Mouse (Mus musculus) neural tube, embryonic 11.5 days (tissue): ENCODE measurements around the gene Prr15l. TPM values are rescaled to one million over a fixed set of nuclear protein-coding genes. Genes with fewer than 3 reads are reported as not detected.

Source experiments
- ATAC-seq: fragments of 200-750 bp; cut with Nextera tagmentation; 2 replicates; pipeline ENCODE4 v1.8.0; 2017; ENCODE audit warnings: moderate number of reproducible peaks, mild to moderate bottlenecking, moderate TSS enrichment, moderate library complexity; ENCODE audit not compliant: insufficient read depth, low FRiP score, low TSS enrichment
- DNase-seq: peaks from one replicate; pipeline ENCODE4 v3.0.0-alpha.2; 2015; ENCODE audit warnings: low spot score
- H3K27ac ChIP-seq: fragments of 300-500 bp; sonication (generic); 2 replicates; pipeline ENCODE4 v1.5.1; 2014; ENCODE audit warnings: low read depth, mild to moderate bottlenecking, low read length
- H3K27me3 ChIP-seq: fragments of 300-500 bp; sonication (generic); 2 replicates; pipeline ENCODE4 v1.6.1; 2014; ENCODE audit warnings: mild to moderate bottlenecking, low read length, mixed read lengths; ENCODE audit not compliant: control insufficient read depth, insufficient read depth
- H3K36me3 ChIP-seq: fragments of 300-500 bp; sonication (generic); 2 replicates; pipeline ENCODE4 v1.6.1; 2014; ENCODE audit warnings: mild to moderate bottlenecking, low read length, moderate library complexity, mixed read lengths; ENCODE audit not compliant: control insufficient read depth, insufficient read depth
- H3K4me1 ChIP-seq: fragments of 300-500 bp; sonication (generic); 2 replicates; pipeline ENCODE4 v1.6.1; 2014; ENCODE audit warnings: low read length, mixed read lengths; ENCODE audit not compliant: control insufficient read depth, insufficient read depth
- H3K4me2 ChIP-seq: fragments of 300-500 bp; sonication (generic); 2 replicates; pipeline ENCODE4 v1.6.1; 2014; ENCODE audit warnings: low read depth, mild to moderate bottlenecking, moderate library complexity
- H3K4me3 ChIP-seq: fragments of 300-500 bp; sonication (generic); 2 replicates; pipeline ENCODE4 v1.5.1; 2014; ENCODE audit warnings: low read depth, low read length
- H3K9ac ChIP-seq: fragments of 300-500 bp; sonication (generic); 2 replicates; pipeline ENCODE4 v1.6.1; 2014; ENCODE audit warnings: mild to moderate bottlenecking, low read length
- H3K9me3 ChIP-seq: fragments of 300-500 bp; sonication (generic); 2 replicates; pipeline ENCODE4 v1.6.1; 2016; ENCODE audit warnings: low read length; ENCODE audit not compliant: control insufficient read depth
- WGBS: fragments of 180-500 bp; shearing (Covaris S2); extraction: QIAGEN DNeasy Blood & Tissue Kit; methylation state at CpG from one replicate; pipeline ENCODE4 v1.1.7; 2014; 5-methylcytosine and 5-hydroxymethylcytosine counted together
- polyA plus RNA-seq: library from polyadenylated mRNA; unstranded; fragments of >200 nt; fragmentation: Nextera tagmentation; extraction: Ambion mirVana; gene quantifications from 2 replicates; pipeline ENCODE4 v1.2.1, GENCODE M21; 2014

The Prr15l gene
- polyA plus RNA-seq, 1 experiment from 2014 or later, result 0.78 TPM

- Histone ChIP-seq H3K9ac (no peak overlapping the region), H3K4me1 (no peaks in the 10 kb centered on the region), H3K4me3 (no peak overlapping the region), H3K27ac (no peak overlapping the region), H3K27me3 (no peaks in the 10 kb centered on the region), H3K36me3 (no peaks in the 10 kb centered on the region), H3K4me2 (no peak overlapping the region), H3K9me3 (no peaks in the 10 kb centered on the region)
- DNase-seq, result no peak
- ATAC-seq, result no peak
- WGBS, result 89% methylated on average over 6 of the region's 6 CpGs
Observed at GRCm38 (mm10) chr11:96938426-96938800, 10.5 kb downstream of the Prr15l start.

GRCm38 (mm10) chr11:96940578-96941465 lies 12.9 kb downstream of the Prr15l start:
- Histone ChIP-seq H3K27me3 (no peaks in the 10 kb centered on the region), H3K9ac (no peak overlapping the region), H3K4me2 (no peak overlapping the region), H3K9me3 (no peaks in the 10 kb centered on the region), H3K4me3 (no peak overlapping the region), H3K27ac (no peak overlapping the region), H3K4me1 (0 out of 2 replicates have a peak, but pooled peaks cover 3% of the 10 kb centered on the region), H3K36me3 (no peaks in the 10 kb centered on the region)
- ATAC-seq (no peak), DNase-seq (no peak)
- WGBS, result 80% methylated on average over 16 of the region's 16 CpGs

GRCm38 (mm10) chr11:96941989-96942590 lies 14.2 kb downstream of the Prr15l start:
- Histone ChIP-seq H3K27me3 (no peaks in the 10 kb centered on the region), H3K4me1 (0 out of 2 replicates have a peak, but pooled peaks cover 3% of the 10 kb centered on the region), H3K4me3 (no peak overlapping the region), H3K27ac (no peak overlapping the region), H3K4me2 (no peak overlapping the region), H3K9ac (no peak overlapping the region), H3K9me3 (no peaks in the 10 kb centered on the region), H3K36me3 (no peaks in the 10 kb centered on the region)
- DNase-seq (no peak), ATAC-seq (no peak)
- 84% methylated on average over 6 of the region's 6 CpGs for WGBS

GRCm38 (mm10) chr11:96943746-96944304 lies 15.9 kb downstream of the Prr15l start, which contains the start of gene Pnpo:
Gene Pnpo (minus strand): TSS chr11:96943986.
- WGBS, result under 1% methylated on average over 29 of the region's 29 CpGs
- Histone ChIP-seq H3K27ac (no peak within 1 kb of the TSS), H3K9me3 (no peaks in the 10 kb centered on the region)

GRCm38 (mm10) chr11:96944844-96945580 lies 17.1 kb downstream of the Prr15l start:
- Histone ChIP-seq H3K4me2 (peak overlapping the region; percentile 85; the same call in 1 of the 2 replicates), H3K27me3 (no peaks in the 10 kb centered on the region), H3K27ac (no peak overlapping the region), H3K36me3 (no peaks in the 10 kb centered on the region), H3K4me3 (peak overlapping the region; percentile 45; the same call in 1 of the 2 replicates), H3K4me1 (0 out of 2 replicates have a peak, but pooled peaks cover 3% of the 10 kb centered on the region), H3K9ac (no peak overlapping the region; the same call in 1 of the 2 replicates), H3K9me3 (no peaks in the 10 kb centered on the region)
- no peak for DNase-seq
- ATAC-seq, result no peak
- WGBS, result 87% methylated on average over 14 of the region's 14 CpGs

More at GRCm38 (mm10) chr11:96943746-96944304, 15.9 kb downstream of the Prr15l start, which contains the start of gene Pnpo:
- ATAC-seq, result peak; percentile 82
- H3K4me2 ChIP-seq, result peak within 1 kb of the TSS; percentile 85
- no peaks in the 10 kb centered on the region for H3K36me3 ChIP-seq
- peak; percentile 89 for DNase-seq
- peak within 1 kb of the TSS; percentile 61 for H3K9ac ChIP-seq
- 0 out of 2 replicates have a peak, but pooled peaks cover 3% of the 10 kb centered on the region for H3K4me1 ChIP-seq
- no peaks in the 10 kb centered on the region for H3K27me3 ChIP-seq
- H3K4me3 ChIP-seq, result peak within 1 kb of the TSS; percentile 45

- Histone ChIP-seq H3K4me3 (no peak overlapping the region), H3K4me1 (0 out of 2 replicates have a peak, but pooled peaks cover 3% of the 10 kb centered on the region)
- 86% methylated on average over 9 of the region's 9 CpGs for WGBS
Observed at GRCm38 (mm10) chr11:96946498-96946897, 18.6 kb downstream of the Prr15l start.

GRCm38 (mm10) chr11:96947849-96948248 lies 19.9 kb downstream of the Prr15l start:
- H3K27ac ChIP-seq, result no peak overlapping the region
- ATAC-seq (no peak), DNase-seq (no peak)
- H3K4me1 ChIP-seq, result 0 out of 2 replicates have a peak, but pooled peaks cover 3% of the 10 kb centered on the region
- peaks cover 3% of the 10 kb centered on the region for H3K36me3 ChIP-seq
- H3K9ac ChIP-seq, result no peak overlapping the region
- H3K4me3 ChIP-seq, result no peak overlapping the region
- no peaks in the 10 kb centered on the region for H3K27me3 ChIP-seq
- 90% methylated on average over 4 of the region's 4 CpGs for WGBS
- no peak overlapping the region for H3K4me2 ChIP-seq
- no peaks in the 10 kb centered on the region for H3K9me3 ChIP-seq

More at GRCm38 (mm10) chr11:96946498-96946897, 18.6 kb downstream of the Prr15l start:
- Histone ChIP-seq H3K9me3 (no peaks in the 10 kb centered on the region), H3K27me3 (no peaks in the 10 kb centered on the region), H3K36me3 (no peaks in the 10 kb centered on the region; the same call in 1 of the 2 replicates), H3K4me2 (no peak overlapping the region), H3K27ac (no peak overlapping the region), H3K9ac (no peak overlapping the region)
- DNase-seq (no peak), ATAC-seq (no peak)

- peaks cover 6% of the 10 kb centered on the region for H3K36me3 ChIP-seq
- H3K9ac ChIP-seq, result no peak overlapping the region
Observed at GRCm38 (mm10) chr11:96950767-96951166, 22.9 kb downstream of the Prr15l start.

More at GRCm38 (mm10) chr11:96950767-96951166, 22.9 kb downstream of the Prr15l start:
- no peak overlapping the region for H3K4me3 ChIP-seq
- WGBS, result 93% methylated on average over 3 of the region's 3 CpGs
- DNase-seq (no peak), ATAC-seq (no peak)
- H3K27ac ChIP-seq, result no peak overlapping the region
- no peaks in the 10 kb centered on the region for H3K27me3 ChIP-seq
- no peak overlapping the region for H3K4me2 ChIP-seq
- H3K4me1 ChIP-seq, result no peaks in the 10 kb centered on the region
- H3K9me3 ChIP-seq, result no peaks in the 10 kb centered on the region
